Mouse (Mus musculus): Measurements from ENCODE around the gene Ltf.

The Ltf gene

GRCm38 (mm10) chr9:111088886-111089285, 69.8 kb downstream of the Ltf start:
- no peak for DNase-seq

All from kidney, postnatal 36 days (tissue).